Mouse (Mus musculus): ENCODE measurements around the gene Hs6st2. TPM values are rescaled to one million over a fixed set of nuclear protein-coding genes. Genes with fewer than 3 reads are reported as not detected.

Gene Hs6st2
- polyA plus RNA-seq, 1 experiment: 9.9 TPM

DNA sequence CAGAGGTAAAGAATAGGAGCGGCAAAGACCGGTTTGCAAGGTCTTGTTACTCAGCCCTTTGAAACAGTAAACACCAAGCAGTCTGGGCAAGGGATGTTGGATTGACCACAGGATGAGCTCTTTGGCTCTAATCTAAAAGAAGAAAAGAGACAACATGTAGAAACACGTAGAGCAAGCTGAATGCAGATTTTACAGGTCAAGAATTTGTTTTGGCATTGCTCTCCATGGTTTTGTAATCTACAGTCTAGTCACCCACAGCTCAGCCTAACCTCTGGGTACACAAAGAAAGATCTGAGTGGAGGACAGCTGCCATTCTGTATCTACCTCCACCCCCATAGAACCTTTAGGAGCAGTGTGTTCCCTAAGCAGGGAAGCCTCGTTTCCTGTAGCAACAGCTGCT, 175.1 kb downstream of the Hs6st2 start:
- H3K4me1 ChIP-seq (ENCODE audit: control insufficient read depth, insufficient read depth, low read length): no peaks in the 10 kb centered on the region
- no peak for TF ChIP-seq CTCF (IDR thresholded peaks at IDR 0.05; ENCODE audit: low read depth, low read length)
- no peaks in the 10 kb centered on the region for H3K9me3 ChIP-seq (replicated peaks; ENCODE audit: control insufficient read depth, insufficient read depth, low read length, poor library complexity, severe bottlenecking)
- H3K27ac ChIP-seq (ENCODE audit: insufficient read depth, low read length): no peak overlapping the region
- no peaks in the 10 kb centered on the region for H3K27me3 ChIP-seq (ENCODE audit: control insufficient read depth, insufficient read depth, low read length, poor library complexity, severe bottlenecking)
- no peak overlapping the region for H3K9ac ChIP-seq (ENCODE audit: low read depth, poor library complexity, severe bottlenecking)
- H3K4me3 ChIP-seq (ENCODE audit: low read depth, low read length): no peak overlapping the region
- no peaks in the 10 kb centered on the region for H3K36me3 ChIP-seq (ENCODE audit: control insufficient read depth, insufficient read depth, low read length, poor library complexity, severe bottlenecking)

DNA sequence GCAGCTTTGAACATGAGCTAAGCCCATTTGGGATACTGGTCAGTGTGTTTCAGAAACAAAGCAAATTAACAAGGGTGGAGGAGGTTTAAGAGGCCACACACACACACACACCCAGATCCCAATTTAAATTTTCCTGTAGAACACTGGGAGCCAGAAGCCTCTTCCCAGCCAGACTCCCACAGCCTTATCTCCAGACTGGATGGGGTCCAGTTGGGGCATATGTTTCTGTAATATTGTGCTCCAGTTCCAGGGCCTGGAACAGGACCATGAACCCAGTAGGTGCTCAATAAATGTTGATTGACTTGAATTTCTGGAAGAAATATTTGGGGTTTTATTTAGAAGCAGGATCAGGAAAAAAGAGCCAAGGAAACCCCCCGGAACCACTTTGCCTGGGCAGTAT, 176.0 kb downstream of the Hs6st2 start:
- no peak overlapping the region for H3K4me3 ChIP-seq (ENCODE audit: low read depth, low read length)
- H3K27me3 ChIP-seq (ENCODE audit: control insufficient read depth, insufficient read depth, low read length, poor library complexity, severe bottlenecking): no peaks in the 10 kb centered on the region
- no peak overlapping the region for H3K9ac ChIP-seq (ENCODE audit: low read depth, poor library complexity, severe bottlenecking)
- no peaks in the 10 kb centered on the region for H3K4me1 ChIP-seq (ENCODE audit: control insufficient read depth, insufficient read depth, low read length)
- no peaks in the 10 kb centered on the region for H3K36me3 ChIP-seq (ENCODE audit: control insufficient read depth, insufficient read depth, low read length, poor library complexity, severe bottlenecking)
- no peaks in the 10 kb centered on the region for H3K9me3 ChIP-seq (replicated peaks; ENCODE audit: control insufficient read depth, insufficient read depth, low read length, poor library complexity, severe bottlenecking)
- no peak for TF ChIP-seq EP300 (IDR thresholded peaks at IDR 0.05; ENCODE audit: insufficient read depth, low read depth, low read length)
- TF ChIP-seq CTCF (IDR thresholded peaks at IDR 0.05; ENCODE audit: low read depth, low read length): no peak
- no peak for TF ChIP-seq POLR2A (IDR thresholded peaks at IDR 0.05; ENCODE audit: insufficient read depth, low read length)
- no peak overlapping the region for H3K27ac ChIP-seq (ENCODE audit: insufficient read depth, low read length)

DNA sequence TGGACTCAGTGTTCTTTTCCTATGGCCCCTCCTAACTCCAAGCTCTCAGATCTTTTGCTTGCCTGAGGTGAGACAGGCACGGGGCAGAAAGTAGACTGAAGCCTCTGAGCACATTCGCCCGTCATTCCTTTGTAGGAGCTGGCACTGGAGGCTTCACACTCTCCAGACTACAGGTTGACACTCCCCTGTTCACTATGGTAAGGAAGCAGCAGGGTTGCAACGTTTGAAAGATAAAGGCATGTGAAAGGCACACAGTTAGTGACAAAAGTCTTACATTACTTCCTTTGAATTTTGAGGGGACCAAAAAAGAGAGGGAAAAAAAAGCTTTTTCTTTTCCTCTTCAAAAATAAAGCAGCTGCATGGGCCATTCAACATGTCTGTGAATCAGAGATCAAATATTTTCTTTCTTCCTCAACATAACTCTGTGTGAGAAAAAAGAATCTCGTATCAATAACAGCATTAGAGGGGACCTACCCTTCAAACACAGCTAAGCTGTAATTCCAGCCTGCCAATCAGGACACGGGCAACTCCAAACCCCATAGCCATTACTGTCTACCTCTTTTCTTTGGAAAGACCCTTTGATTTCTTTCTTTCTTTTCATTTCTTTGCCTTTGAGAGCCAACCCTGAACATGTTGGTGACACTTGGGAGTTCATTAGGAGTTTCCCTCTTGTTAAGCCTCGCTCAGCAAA, 177.7 kb downstream of the Hs6st2 start:
- Histone ChIP-seq H3K27ac (ENCODE audit: insufficient read depth, low read length) (no peak overlapping the region), H3K27me3 (ENCODE audit: control insufficient read depth, insufficient read depth, low read length, poor library complexity, severe bottlenecking) (no peaks in the 10 kb centered on the region), H3K4me1 (ENCODE audit: control insufficient read depth, insufficient read depth, low read length) (no peaks in the 10 kb centered on the region), H3K36me3 (ENCODE audit: control insufficient read depth, insufficient read depth, low read length, poor library complexity, severe bottlenecking) (no peaks in the 10 kb centered on the region), H3K9me3 (replicated peaks; ENCODE audit: control insufficient read depth, insufficient read depth, low read length, poor library complexity, severe bottlenecking) (no peaks in the 10 kb centered on the region), H3K4me3 (ENCODE audit: low read depth, low read length) (no peak overlapping the region), H3K9ac (ENCODE audit: low read depth, poor library complexity, severe bottlenecking) (no peak overlapping the region)
- TF ChIP-seq CTCF (IDR thresholded peaks at IDR 0.05; ENCODE audit: low read depth, low read length) (no peak), POLR2A (IDR thresholded peaks at IDR 0.05; ENCODE audit: insufficient read depth, low read length) (no peak), EP300 (IDR thresholded peaks at IDR 0.05; ENCODE audit: insufficient read depth, low read depth, low read length) (no peak)

DNA sequence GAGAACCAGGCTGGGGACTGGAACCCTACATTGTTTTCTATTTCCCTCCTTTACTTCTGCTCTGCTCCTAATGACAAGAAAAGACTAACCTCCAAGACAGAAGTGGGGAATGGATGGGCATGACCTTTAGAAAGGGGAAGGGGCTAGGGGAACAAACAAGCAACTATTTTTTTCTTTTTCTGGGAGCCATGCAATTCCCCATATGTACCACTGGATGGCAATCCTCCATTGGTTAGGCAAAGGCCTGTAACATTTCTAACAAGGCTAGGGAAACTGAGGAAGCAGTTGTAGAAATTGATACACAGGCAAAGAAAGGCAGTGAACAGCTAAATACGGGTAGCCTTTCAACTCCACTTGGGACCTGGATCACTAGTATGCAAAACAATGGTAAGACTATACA, 183.8 kb downstream of the Hs6st2 start:
- Histone ChIP-seq H3K36me3 (ENCODE audit: control insufficient read depth, insufficient read depth, low read length, poor library complexity, severe bottlenecking) (no peaks in the 10 kb centered on the region), H3K4me3 (ENCODE audit: low read depth, low read length) (no peak overlapping the region), H3K9me3 (replicated peaks; ENCODE audit: control insufficient read depth, insufficient read depth, low read length, poor library complexity, severe bottlenecking) (no peaks in the 10 kb centered on the region), H3K27me3 (ENCODE audit: control insufficient read depth, insufficient read depth, low read length, poor library complexity, severe bottlenecking) (no peaks in the 10 kb centered on the region), H3K9ac (ENCODE audit: low read depth, poor library complexity, severe bottlenecking) (no peak overlapping the region), H3K4me1 (ENCODE audit: control insufficient read depth, insufficient read depth, low read length) (no peaks in the 10 kb centered on the region), H3K27ac (ENCODE audit: insufficient read depth, low read length) (no peak overlapping the region)
- TF ChIP-seq POLR2A (IDR thresholded peaks at IDR 0.05; ENCODE audit: insufficient read depth, low read length) (no peak), CTCF (IDR thresholded peaks at IDR 0.05; ENCODE audit: low read depth, low read length) (no peak)

DNA sequence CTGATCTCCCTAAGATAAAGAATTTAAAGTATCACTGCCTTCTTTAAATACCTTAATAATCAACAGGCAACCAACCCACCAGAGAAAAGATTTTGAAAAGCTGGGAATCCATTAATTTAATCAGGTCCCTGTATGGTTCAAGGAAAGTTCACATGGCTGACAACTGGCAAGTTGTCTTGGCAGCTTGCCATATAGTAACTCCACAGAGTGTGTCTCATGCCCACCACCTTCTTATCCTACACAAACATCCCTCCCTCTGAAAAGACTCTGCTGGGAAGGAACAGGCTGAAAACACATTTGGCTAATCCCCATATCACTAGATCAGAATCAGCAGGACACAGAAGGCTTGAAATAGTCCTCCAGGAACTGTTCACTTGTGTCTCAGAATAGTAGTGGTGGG, 193.3 kb downstream of the Hs6st2 start:
- Histone ChIP-seq H3K9ac (ENCODE audit: low read depth, poor library complexity, severe bottlenecking) (no peak overlapping the region), H3K27ac (ENCODE audit: insufficient read depth, low read length) (no peak overlapping the region), H3K9me3 (replicated peaks; ENCODE audit: control insufficient read depth, insufficient read depth, low read length, poor library complexity, severe bottlenecking) (no peaks in the 10 kb centered on the region), H3K36me3 (ENCODE audit: control insufficient read depth, insufficient read depth, low read length, poor library complexity, severe bottlenecking) (no peaks in the 10 kb centered on the region), H3K27me3 (ENCODE audit: control insufficient read depth, insufficient read depth, low read length, poor library complexity, severe bottlenecking) (no peaks in the 10 kb centered on the region), H3K4me3 (ENCODE audit: low read depth, low read length) (no peak overlapping the region), H3K4me1 (ENCODE audit: control insufficient read depth, insufficient read depth, low read length) (no peaks in the 10 kb centered on the region)
- TF ChIP-seq CTCF (IDR thresholded peaks at IDR 0.05; ENCODE audit: low read depth, low read length) (no peak), EP300 (IDR thresholded peaks at IDR 0.05; ENCODE audit: insufficient read depth, low read depth, low read length) (no peak), POLR2A (IDR thresholded peaks at IDR 0.05; ENCODE audit: insufficient read depth, low read length) (no peak)

DNA sequence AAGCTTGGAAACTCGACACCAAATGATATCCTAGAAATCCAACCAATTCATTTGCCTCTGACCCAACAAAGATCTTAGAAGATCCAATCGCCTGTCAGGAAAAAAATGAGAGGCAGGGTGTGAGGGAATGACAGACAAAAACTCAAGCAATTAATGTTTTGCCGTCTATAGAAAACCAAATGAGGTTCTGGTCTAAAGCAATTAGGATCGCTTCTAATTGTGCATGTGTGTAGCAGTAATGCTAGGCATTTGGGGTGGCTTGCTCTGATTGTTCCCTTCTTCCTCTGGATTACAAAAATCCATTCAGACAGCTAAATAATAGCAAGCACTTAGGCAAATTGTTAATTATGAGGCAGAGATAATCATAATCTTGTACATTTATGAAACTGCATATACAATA, 212.2 kb downstream of the Hs6st2 start:
- no peaks in the 10 kb centered on the region for H3K36me3 ChIP-seq (ENCODE audit: control insufficient read depth, insufficient read depth, low read length, poor library complexity, severe bottlenecking)
- TF ChIP-seq CTCF (IDR thresholded peaks at IDR 0.05; ENCODE audit: low read depth, low read length) (no peak), POLR2A (IDR thresholded peaks at IDR 0.05; ENCODE audit: insufficient read depth, low read length) (no peak), EP300 (IDR thresholded peaks at IDR 0.05; ENCODE audit: insufficient read depth, low read depth, low read length) (no peak)
- no peak overlapping the region for H3K27ac ChIP-seq (ENCODE audit: insufficient read depth, low read length)
- no peak overlapping the region for H3K9ac ChIP-seq (ENCODE audit: low read depth, poor library complexity, severe bottlenecking)
- no peaks in the 10 kb centered on the region for H3K4me1 ChIP-seq (ENCODE audit: control insufficient read depth, insufficient read depth, low read length)
- H3K27me3 ChIP-seq (ENCODE audit: control insufficient read depth, insufficient read depth, low read length, poor library complexity, severe bottlenecking): no peaks in the 10 kb centered on the region
- H3K9me3 ChIP-seq (replicated peaks; ENCODE audit: control insufficient read depth, insufficient read depth, low read length, poor library complexity, severe bottlenecking): no peaks in the 10 kb centered on the region
- no peak overlapping the region for H3K4me3 ChIP-seq (ENCODE audit: low read depth, low read length)

All from ES-Bruce4 (cell line).